Mouse (Mus musculus): ENCODE measurements around the gene Sdc3. TPM values are rescaled to one million over a fixed set of nuclear protein-coding genes. Genes with fewer than 3 reads are reported as not detected.
A peak's percentile ranks its signal among the peaks of the same experiment; 100 is the strongest.

Sdc3 gene
- polyA plus RNA-seq, 1 experiment from 2014 or later = 60.5 TPM

- peaks cover 41% of the 10 kb centered on the region for H3K4me1 ChIP-seq
- ATAC-seq (ENCODE audit: low FRiP score) = peak; percentile 57
- H3K27me3 ChIP-seq = peaks cover 64% of the 10 kb centered on the region
- H3K4me3 ChIP-seq = no peak overlapping the region
- no peak overlapping the region for H3K9ac ChIP-seq
- H3K27ac ChIP-seq = peak overlapping the region; percentile 73; the same call in 1 of the 2 replicates
- 9% methylated on average over 8 of the region's 8 CpGs for WGBS
- 0 out of 2 replicates have a peak overlapping the region, but pooled peaks have one; percentile 8 for H3K4me2 ChIP-seq (replicated peaks)
- H3K36me3 ChIP-seq = no peaks in the 10 kb centered on the region
- H3K9me3 ChIP-seq (replicated peaks) = no peaks in the 10 kb centered on the region
These were observed 73.6 kb downstream of the Sdc3 start for GRCm38 (mm10) chr4:130865901-130866371.

GRCm38 (mm10) chr4:130867940-130868339 is 75.6 kb downstream of the Sdc3 start:
- H3K4me3 ChIP-seq = no peak overlapping the region
- no peak for ATAC-seq (ENCODE audit: low FRiP score)
- H3K27me3 ChIP-seq = peaks cover 44% of the 10 kb centered on the region
- no peak overlapping the region for H3K9ac ChIP-seq
- H3K4me2 ChIP-seq (replicated peaks) = no peak overlapping the region
- H3K9me3 ChIP-seq (replicated peaks) = no peaks in the 10 kb centered on the region
- H3K36me3 ChIP-seq = no peaks in the 10 kb centered on the region
- H3K27ac ChIP-seq = no peak overlapping the region
- 77% methylated on average over 6 of the region's 6 CpGs for WGBS
- peaks cover 37% of the 10 kb centered on the region for H3K4me1 ChIP-seq

GRCm38 (mm10) chr4:130868803-130869202 is 76.5 kb downstream of the Sdc3 start:
- Histone ChIP-seq H3K27ac (no peak overlapping the region), H3K4me1 (peaks cover 37% of the 10 kb centered on the region), H3K4me2 (replicated peaks) (no peak overlapping the region), H3K27me3 (peaks cover 36% of the 10 kb centered on the region), H3K4me3 (no peak overlapping the region), H3K9ac (no peak overlapping the region), H3K9me3 (replicated peaks) (no peaks in the 10 kb centered on the region), H3K36me3 (no peaks in the 10 kb centered on the region)
- no peak for ATAC-seq (ENCODE audit: low FRiP score)
- WGBS = 67% methylated on average over 5 of the region's 5 CpGs

- no peaks in the 10 kb centered on the region for H3K36me3 ChIP-seq
- H3K9ac ChIP-seq = no peak overlapping the region
- H3K4me1 ChIP-seq = peaks cover 35% of the 10 kb centered on the region
- ATAC-seq (ENCODE audit: low FRiP score) = no peak
- H3K27ac ChIP-seq = peak overlapping the region; percentile 71
- no peaks in the 10 kb centered on the region for H3K9me3 ChIP-seq (replicated peaks)
- peaks cover 45% of the 10 kb centered on the region for H3K27me3 ChIP-seq
- WGBS = 31% methylated on average over 11 of the region's 11 CpGs
- H3K4me2 ChIP-seq (replicated peaks) = no peak overlapping the region
- no peak overlapping the region for H3K4me3 ChIP-seq
These were observed 80.1 kb downstream of the Sdc3 start for GRCm38 (mm10) chr4:130872414-130872813.

GRCm38 (mm10) chr4:130873440-130873839 is 81.1 kb downstream of the Sdc3 start:
- Histone ChIP-seq H3K4me1 (peaks cover 43% of the 10 kb centered on the region), H3K9me3 (replicated peaks) (no peaks in the 10 kb centered on the region), H3K36me3 (no peaks in the 10 kb centered on the region), H3K9ac (no peak overlapping the region), H3K27ac (no peak overlapping the region), H3K27me3 (peaks cover 39% of the 10 kb centered on the region), H3K4me2 (replicated peaks) (no peak overlapping the region), H3K4me3 (no peak overlapping the region)
- WGBS = 81% methylated on average over 5 of the region's 5 CpGs
- ATAC-seq (ENCODE audit: low FRiP score) = no peak

- Histone ChIP-seq H3K27ac (peak overlapping the region; percentile 41; the same call in 1 of the 2 replicates), H3K27me3 (peaks cover 37% of the 10 kb centered on the region), H3K36me3 (no peaks in the 10 kb centered on the region), H3K4me1 (peaks cover 50% of the 10 kb centered on the region), H3K4me2 (replicated peaks) (no peak overlapping the region), H3K4me3 (no peak overlapping the region), H3K9me3 (replicated peaks) (no peaks in the 10 kb centered on the region), H3K9ac (no peak overlapping the region)
- ATAC-seq (ENCODE audit: low FRiP score) = peak; percentile 59
- WGBS = 24% methylated on average over 10 of the region's 10 CpGs
These were observed 82.3 kb downstream of the Sdc3 start for GRCm38 (mm10) chr4:130874601-130875000.

Other genes starting within 250 kb of the Sdc3 start
- gene Nkain1, start 218.4 kb upstream of the Sdc3 start, polyA plus RNA-seq (2016; fragmentation: Nextera tagmentation; extraction: Ambion mirVana) = 13.9 and 16.2 TPM in 2 replicates
- 119 TPM in 2 replicates for gene Pum1, start 129.2 kb upstream of the Sdc3 start, polyA plus RNA-seq (2016; fragmentation: Nextera tagmentation; extraction: Ambion mirVana)
- gene Laptm5, start 120.6 kb downstream of the Sdc3 start, polyA plus RNA-seq (2016; fragmentation: Nextera tagmentation; extraction: Ambion mirVana) = 22.7 and 23.3 TPM in 2 replicates
- 4.6 and 19.3 TPM in 2 replicates for gene Matn1, start 151.8 kb downstream of the Sdc3 start, polyA plus RNA-seq (2016; fragmentation: Nextera tagmentation; extraction: Ambion mirVana)

All from hindbrain, embryonic 12.5 days (tissue).